Mouse (Mus musculus) limb, embryonic 11.5 days (tissue): ENCODE data around the gene Gper1. TPM values are rescaled to one million over a fixed set of nuclear protein-coding genes. Genes with fewer than 3 reads are reported as not detected.

Source experiments
- ATAC-seq: fragments of 200-750 bp; cut with Nextera tagmentation; 2 replicates; pipeline ENCODE4 v1.8.0; 2017; ENCODE audit warnings: low read depth; ENCODE audit not compliant: insufficient number of reproducible peaks, low FRiP score, low TSS enrichment
- DNase-seq: peaks from one replicate; pipeline ENCODE4 v3.0.0-alpha.2; 2015; ENCODE audit warnings: low spot score
- H3K27ac ChIP-seq: fragments of 300-500 bp; sonication (generic); replicated peaks from 2 replicates; pipeline ENCODE4 v1.5.1; 2014; ENCODE audit warnings: low read depth, mild to moderate bottlenecking, low read length
- H3K27me3 ChIP-seq: fragments of 300-500 bp; sonication (generic); 2 replicates; pipeline ENCODE4 v1.6.1; 2014; ENCODE audit warnings: mild to moderate bottlenecking, low read length, mixed read lengths; ENCODE audit not compliant: control insufficient read depth, insufficient read depth
- H3K36me3 ChIP-seq: fragments of 300-500 bp; sonication (generic); 2 replicates; pipeline ENCODE4 v1.6.1; 2014; ENCODE audit warnings: mild to moderate bottlenecking, low read length, moderate library complexity, mixed read lengths; ENCODE audit not compliant: control insufficient read depth, insufficient read depth
- H3K4me1 ChIP-seq: fragments of 300-500 bp; sonication (generic); 2 replicates; pipeline ENCODE4 v1.6.1; 2014; ENCODE audit warnings: low read length, mixed read lengths; ENCODE audit not compliant: control insufficient read depth, insufficient read depth
- H3K4me2 ChIP-seq: fragments of 300-500 bp; sonication (generic); 2 replicates; pipeline ENCODE4 v1.6.1; 2014; ENCODE audit warnings: low read depth, mild to moderate bottlenecking, moderate library complexity; ENCODE audit not compliant: severe bottlenecking
- H3K4me3 ChIP-seq: fragments of 300-500 bp; sonication (generic); 2 replicates; pipeline ENCODE4 v1.5.1; 2014; ENCODE audit warnings: low read depth, low read length
- H3K9ac ChIP-seq: fragments of 300-500 bp; sonication (generic); 2 replicates; pipeline ENCODE4 v1.6.1; 2014; ENCODE audit warnings: mild to moderate bottlenecking, low read length
- H3K9me3 ChIP-seq: fragments of 300-500 bp; sonication (generic); 2 replicates; pipeline ENCODE4 v1.6.1; 2016; ENCODE audit warnings: low read length; ENCODE audit not compliant: control insufficient read depth
- WGBS: fragments of 180-500 bp; shearing (Covaris S2); extraction: QIAGEN DNeasy Blood & Tissue Kit; methylation state at CpG from one replicate; pipeline ENCODE4 v1.1.7; 2014; 5-methylcytosine and 5-hydroxymethylcytosine counted together
- polyA plus RNA-seq: library from polyadenylated mRNA; unstranded; fragments of >200 nt; fragmentation: Nextera tagmentation; extraction: Ambion mirVana; gene quantifications from 2 replicates; pipeline ENCODE4 v1.2.1, GENCODE M21; 2014

The Gper1 gene
- polyA plus RNA-seq, 1 experiment from 2014 or later, result 0.80 TPM

- no peaks in the 10 kb centered on the region for H3K27me3 ChIP-seq
- 0 out of 2 replicates have a peak within 1 kb of the TSS, but pooled peaks have one; percentile 10 for H3K4me2 ChIP-seq
- H3K9ac ChIP-seq, result peak within 1 kb of the TSS; percentile 34
- 85% methylated on average over 6 of the region's 6 CpGs for WGBS
- H3K4me3 ChIP-seq, result no peak within 1 kb of the TSS
- ATAC-seq (no peak), DNase-seq (no peak)
- H3K27ac ChIP-seq, result no peak within 1 kb of the TSS
- no peaks in the 10 kb centered on the region for H3K9me3 ChIP-seq
- H3K4me1 ChIP-seq, result peaks cover 12% of the 10 kb centered on the region; the same call in 1 of the 2 replicates
- H3K36me3 ChIP-seq, result no peaks in the 10 kb centered on the region
Observed at GRCm38 (mm10) chr5:139404801-139405401, 18.1 kb upstream of the Gper1 start, which contains the start of gene C130050O18Rik. C130050O18Rik (plus strand) TSS chr5:139405280.

GRCm38 (mm10) chr5:139405478-139405877, 17.5 kb upstream of the Gper1 start:
- H3K4me1 ChIP-seq, result peaks cover 12% of the 10 kb centered on the region; the same call in 1 of the 2 replicates
- no peak for DNase-seq
- 0 out of 2 replicates have a peak overlapping the region, but pooled peaks have one; percentile 10 for H3K4me2 ChIP-seq
- H3K9ac ChIP-seq, result peak overlapping the region; percentile 34; the same call in 1 of the 2 replicates
- no peaks in the 10 kb centered on the region for H3K27me3 ChIP-seq
- H3K36me3 ChIP-seq, result no peaks in the 10 kb centered on the region
- WGBS, result 65% methylated on average over 7 of the region's 7 CpGs
- H3K9me3 ChIP-seq, result no peaks in the 10 kb centered on the region
- no peak overlapping the region for H3K4me3 ChIP-seq
- no peak overlapping the region for H3K27ac ChIP-seq
- ATAC-seq, result 0 out of 2 replicates have a peak, but pooled peaks have one; percentile 22

GRCm38 (mm10) chr5:139405953-139406352, 17.0 kb upstream of the Gper1 start:
- WGBS, result 86% methylated on average over 3 of the region's 3 CpGs
- Histone ChIP-seq H3K27me3 (no peaks in the 10 kb centered on the region), H3K36me3 (no peaks in the 10 kb centered on the region), H3K4me1 (peaks cover 12% of the 10 kb centered on the region; the same call in 1 of the 2 replicates), H3K9ac (peak overlapping the region; percentile 34), H3K27ac (no peak overlapping the region), H3K9me3 (no peaks in the 10 kb centered on the region), H3K4me3 (no peak overlapping the region), H3K4me2 (no peak overlapping the region)
- no peak for DNase-seq
- no peak for ATAC-seq

GRCm38 (mm10) chr5:139407121-139407885, 15.6 kb upstream of the Gper1 start:
- no peaks in the 10 kb centered on the region for H3K9me3 ChIP-seq
- no peak overlapping the region for H3K27ac ChIP-seq
- DNase-seq, result no peak
- peaks cover 12% of the 10 kb centered on the region; the same call in 1 of the 2 replicates for H3K4me1 ChIP-seq
- no peak overlapping the region for H3K4me2 ChIP-seq
- no peaks in the 10 kb centered on the region for H3K36me3 ChIP-seq
- H3K9ac ChIP-seq, result no peak overlapping the region
- no peak overlapping the region for H3K4me3 ChIP-seq
- no peak for ATAC-seq
- 87% methylated on average over 14 of the region's 14 CpGs for WGBS
- H3K27me3 ChIP-seq, result no peaks in the 10 kb centered on the region

- Histone ChIP-seq H3K9ac (no peak overlapping the region), H3K4me3 (no peak overlapping the region), H3K9me3 (no peaks in the 10 kb centered on the region), H3K27me3 (no peaks in the 10 kb centered on the region), H3K27ac (no peak overlapping the region), H3K4me2 (no peak overlapping the region), H3K36me3 (no peaks in the 10 kb centered on the region), H3K4me1 (peaks cover 12% of the 10 kb centered on the region; the same call in 1 of the 2 replicates)
- ATAC-seq (no peak), DNase-seq (no peak)
- 87% methylated on average over 7 of the region's 7 CpGs for WGBS
Observed at GRCm38 (mm10) chr5:139408511-139408910, 14.4 kb upstream of the Gper1 start.

GRCm38 (mm10) chr5:139409412-139409811, 13.5 kb upstream of the Gper1 start:
- Histone ChIP-seq H3K9ac (no peak overlapping the region), H3K27me3 (no peaks in the 10 kb centered on the region), H3K4me2 (no peak overlapping the region), H3K9me3 (no peaks in the 10 kb centered on the region), H3K4me1 (peaks cover 12% of the 10 kb centered on the region; the same call in 1 of the 2 replicates), H3K4me3 (no peak overlapping the region), H3K36me3 (no peaks in the 10 kb centered on the region), H3K27ac (no peak overlapping the region)
- DNase-seq (no peak), ATAC-seq (no peak)
- 87% methylated on average over 12 of the region's 12 CpGs for WGBS

GRCm38 (mm10) chr5:139410056-139410455, 12.9 kb upstream of the Gper1 start:
- no peak overlapping the region for H3K4me2 ChIP-seq
- no peak overlapping the region for H3K4me3 ChIP-seq

GRCm38 (mm10) chr5:139411117-139411516, 11.8 kb upstream of the Gper1 start:
- H3K9ac ChIP-seq, result no peak overlapping the region
- H3K27ac ChIP-seq, result no peak overlapping the region
- no peak overlapping the region for H3K4me2 ChIP-seq
- H3K4me3 ChIP-seq, result no peak overlapping the region
- ATAC-seq (no peak), DNase-seq (no peak)
- no peaks in the 10 kb centered on the region for H3K9me3 ChIP-seq
- WGBS, result 90% methylated on average over 6 of the region's 6 CpGs
- H3K36me3 ChIP-seq, result no peaks in the 10 kb centered on the region
- H3K27me3 ChIP-seq, result no peaks in the 10 kb centered on the region
- peaks cover 2% of the 10 kb centered on the region; the same call in 1 of the 2 replicates for H3K4me1 ChIP-seq

More at GRCm38 (mm10) chr5:139410056-139410455, 12.9 kb upstream of the Gper1 start:
- H3K36me3 ChIP-seq, result no peaks in the 10 kb centered on the region
- H3K4me1 ChIP-seq, result peaks cover 11% of the 10 kb centered on the region; the same call in 1 of the 2 replicates
- H3K9ac ChIP-seq, result no peak overlapping the region
- ATAC-seq (no peak), DNase-seq (no peak)
- H3K9me3 ChIP-seq, result no peaks in the 10 kb centered on the region
- WGBS, result 91% methylated on average over 4 of the region's 4 CpGs
- H3K27ac ChIP-seq, result no peak overlapping the region
- H3K27me3 ChIP-seq, result no peaks in the 10 kb centered on the region
